Mouse (Mus musculus) limb, embryonic 13.5 days (tissue): ENCODE results near the gene Agap2. TPM values are rescaled to one million over a fixed set of nuclear protein-coding genes. Genes with fewer than 3 reads are reported as not detected.

Experiments used
- ATAC-seq: fragments of 200-750 bp; cut with Nextera tagmentation; 2 replicates; pipeline ENCODE4 v1.8.0; 2017; ENCODE audit warnings: low read depth, moderate number of reproducible peaks, moderate TSS enrichment; ENCODE audit not compliant: low FRiP score
- H3K27ac ChIP-seq: fragments of 300-500 bp; sonication (generic); 2 replicates; pipeline ENCODE4 v1.5.1; 2015; ENCODE audit warnings: inconsistent platforms, mild to moderate bottlenecking, moderate library complexity
- H3K27me3 ChIP-seq: fragments of 300-500 bp; sonication (generic); 2 replicates; pipeline ENCODE4 v1.6.1; 2015; ENCODE audit warnings: mild to moderate bottlenecking, inconsistent platforms
- H3K36me3 ChIP-seq: fragments of 300-500 bp; sonication (generic); 2 replicates; pipeline ENCODE4 v1.6.1; 2015; ENCODE audit warnings: inconsistent platforms, mild to moderate bottlenecking, moderate library complexity
- H3K4me1 ChIP-seq: fragments of 300-500 bp; sonication (generic); 2 replicates; pipeline ENCODE4 v1.6.1; 2015; ENCODE audit warnings: inconsistent platforms
- H3K4me2 ChIP-seq: fragments of 300-500 bp; sonication (generic); replicated peaks from 2 replicates; pipeline ENCODE4 v1.6.1; 2015; ENCODE audit warnings: inconsistent platforms, mild to moderate bottlenecking, moderate library complexity
- H3K4me3 ChIP-seq: fragments of 300-500 bp; sonication (generic); 2 replicates; pipeline ENCODE4 v1.5.1; 2015; ENCODE audit warnings: moderate library complexity, mild to moderate bottlenecking, inconsistent platforms
- H3K9ac ChIP-seq: fragments of 300-500 bp; sonication (generic); 2 replicates; pipeline ENCODE4 v1.6.1; 2015; ENCODE audit warnings: mild to moderate bottlenecking, inconsistent platforms
- H3K9me3 ChIP-seq: fragments of 300-500 bp; sonication (generic); 2 replicates; pipeline ENCODE4 v1.6.1; 2016; ENCODE audit warnings: inconsistent platforms
- WGBS: fragments of 180-500 bp; shearing (Covaris S2); methylation state at CpG from one replicate; pipeline ENCODE4 v1.1.7; 2015; 5-methylcytosine and 5-hydroxymethylcytosine counted together
- polyA plus RNA-seq: library from polyadenylated mRNA; unstranded; fragments of >200 nt; fragmentation: Nextera tagmentation; extraction: Ambion mirVana; gene quantifications from 2 replicates; pipeline ENCODE4 v1.2.1, GENCODE M21; 2015

The Agap2 gene
- polyA plus RNA-seq, 1 experiment from 2014 or later, result 0.29 TPM

GRCm38 (mm10) chr10:127099868-127100267 lies 24.8 kb downstream of the Agap2 start:
- ATAC-seq, result no peak
- Histone ChIP-seq H3K27ac (no peak overlapping the region), H3K4me1 (no peaks in the 10 kb centered on the region), H3K4me2 (no peak overlapping the region), H3K9me3 (no peaks in the 10 kb centered on the region), H3K27me3 (no peaks in the 10 kb centered on the region), H3K36me3 (peaks cover 57% of the 10 kb centered on the region), H3K9ac (no peak overlapping the region), H3K4me3 (no peak overlapping the region)
- WGBS, result 92% methylated on average over 15 of the region's 15 CpGs

- Histone ChIP-seq H3K4me1 (no peaks in the 10 kb centered on the region), H3K9me3 (no peaks in the 10 kb centered on the region), H3K27me3 (no peaks in the 10 kb centered on the region), H3K27ac (no peak overlapping the region), H3K4me2 (no peak overlapping the region), H3K4me3 (no peak overlapping the region), H3K36me3 (peaks cover 52% of the 10 kb centered on the region), H3K9ac (no peak overlapping the region)
- no peak for ATAC-seq
- WGBS, result 84% methylated on average over 8 of the region's 8 CpGs
Measured at GRCm38 (mm10) chr10:127100414-127100813, 25.3 kb downstream of the Agap2 start.

GRCm38 (mm10) chr10:127101151-127101550 lies 26.1 kb downstream of the Agap2 start:
- Histone ChIP-seq H3K36me3 (peaks cover 44% of the 10 kb centered on the region), H3K4me1 (no peaks in the 10 kb centered on the region), H3K27me3 (no peaks in the 10 kb centered on the region), H3K4me3 (no peak overlapping the region), H3K9ac (no peak overlapping the region), H3K27ac (no peak overlapping the region), H3K9me3 (no peaks in the 10 kb centered on the region), H3K4me2 (no peak overlapping the region)
- no peak for ATAC-seq
- WGBS, result 86% methylated on average over 6 of the region's 6 CpGs

- peaks cover 30% of the 10 kb centered on the region for H3K36me3 ChIP-seq
- ATAC-seq, result no peak
- H3K9me3 ChIP-seq, result no peaks in the 10 kb centered on the region
- H3K4me1 ChIP-seq, result no peaks in the 10 kb centered on the region
- no peak overlapping the region for H3K27ac ChIP-seq
- H3K4me3 ChIP-seq, result no peak overlapping the region
- WGBS, result 80% methylated on average over 7 of the region's 7 CpGs
- no peaks in the 10 kb centered on the region for H3K27me3 ChIP-seq
- H3K9ac ChIP-seq, result no peak overlapping the region
- no peak overlapping the region for H3K4me2 ChIP-seq
Measured at GRCm38 (mm10) chr10:127103631-127104030, 28.5 kb downstream of the Agap2 start.

- 84% methylated on average over 16 of the region's 16 CpGs for WGBS
- peaks cover 17% of the 10 kb centered on the region for H3K36me3 ChIP-seq
Measured at GRCm38 (mm10) chr10:127107563-127108261, 32.6 kb downstream of the Agap2 start.

GRCm38 (mm10) chr10:127108262-127108583 lies 33.1 kb downstream of the Agap2 start:
- no peak overlapping the region for H3K4me3 ChIP-seq
- no peak overlapping the region for H3K9ac ChIP-seq
- no peak for ATAC-seq
- H3K27ac ChIP-seq, result no peak overlapping the region
- no peak overlapping the region for H3K4me2 ChIP-seq
- 77% methylated on average over 3 of the region's 3 CpGs for WGBS
- no peaks in the 10 kb centered on the region for H3K4me1 ChIP-seq
- H3K27me3 ChIP-seq, result no peaks in the 10 kb centered on the region
- no peaks in the 10 kb centered on the region for H3K9me3 ChIP-seq
- H3K36me3 ChIP-seq, result peaks cover 22% of the 10 kb centered on the region

More at GRCm38 (mm10) chr10:127107563-127108261, 32.6 kb downstream of the Agap2 start:
- Histone ChIP-seq H3K4me2 (no peak overlapping the region), H3K9ac (no peak overlapping the region), H3K27me3 (no peaks in the 10 kb centered on the region), H3K27ac (no peak overlapping the region), H3K9me3 (no peaks in the 10 kb centered on the region), H3K4me1 (no peaks in the 10 kb centered on the region), H3K4me3 (no peak overlapping the region)
- no peak for ATAC-seq

- WGBS, result 89% methylated on average over 15 of the region's 15 CpGs
- Histone ChIP-seq H3K4me1 (no peaks in the 10 kb centered on the region), H3K4me3 (no peak overlapping the region)
Measured at GRCm38 (mm10) chr10:127111001-127111887, 36.2 kb downstream of the Agap2 start.

GRCm38 (mm10) chr10:127114408-127114807 lies 39.3 kb downstream of the Agap2 start:
- H3K27me3 ChIP-seq, result no peaks in the 10 kb centered on the region
- no peaks in the 10 kb centered on the region for H3K9me3 ChIP-seq
- H3K4me3 ChIP-seq, result no peak overlapping the region
- H3K9ac ChIP-seq, result no peak overlapping the region
- ATAC-seq, result no peak
- H3K4me1 ChIP-seq, result no peaks in the 10 kb centered on the region
- 88% methylated on average over 11 of the region's 11 CpGs for WGBS
- H3K27ac ChIP-seq, result no peak overlapping the region
- peaks cover 58% of the 10 kb centered on the region for H3K36me3 ChIP-seq
- no peak overlapping the region for H3K4me2 ChIP-seq

More at GRCm38 (mm10) chr10:127111001-127111887, 36.2 kb downstream of the Agap2 start:
- no peak overlapping the region for H3K9ac ChIP-seq
- H3K27ac ChIP-seq, result no peak overlapping the region
- ATAC-seq, result no peak
- no peaks in the 10 kb centered on the region for H3K9me3 ChIP-seq
- H3K27me3 ChIP-seq, result no peaks in the 10 kb centered on the region
- H3K4me2 ChIP-seq, result no peak overlapping the region
- peaks cover 43% of the 10 kb centered on the region for H3K36me3 ChIP-seq

- Histone ChIP-seq H3K4me2 (no peak overlapping the region), H3K4me1 (peaks cover 3% of the 10 kb centered on the region; the same call in 1 of the 2 replicates), H3K27ac (no peak overlapping the region), H3K36me3 (peaks cover 60% of the 10 kb centered on the region), H3K9ac (no peak overlapping the region), H3K27me3 (no peaks in the 10 kb centered on the region), H3K9me3 (no peaks in the 10 kb centered on the region), H3K4me3 (no peak overlapping the region)
- no peak for ATAC-seq
- 85% methylated on average over 2 of the region's 2 CpGs for WGBS
Measured at GRCm38 (mm10) chr10:127115068-127115467, 40.0 kb downstream of the Agap2 start.

- H3K4me3 ChIP-seq, result no peak overlapping the region
- H3K27ac ChIP-seq, result no peak overlapping the region
- no peaks in the 10 kb centered on the region for H3K27me3 ChIP-seq
- WGBS, result 93% methylated on average over 11 of the region's 11 CpGs
- H3K9ac ChIP-seq, result no peak overlapping the region
- no peak for ATAC-seq
- H3K4me1 ChIP-seq, result peaks cover 18% of the 10 kb centered on the region
- H3K4me2 ChIP-seq, result no peak overlapping the region
- no peaks in the 10 kb centered on the region for H3K9me3 ChIP-seq
- H3K36me3 ChIP-seq, result peaks cover 47% of the 10 kb centered on the region
Measured at GRCm38 (mm10) chr10:127118470-127118869, 43.4 kb downstream of the Agap2 start.

- no peak for ATAC-seq
- no peaks in the 10 kb centered on the region for H3K27me3 ChIP-seq
- peaks cover 47% of the 10 kb centered on the region for H3K36me3 ChIP-seq
- no peak overlapping the region for H3K27ac ChIP-seq
- H3K9ac ChIP-seq, result no peak overlapping the region
- H3K4me3 ChIP-seq, result no peak overlapping the region
- no peak overlapping the region for H3K4me2 ChIP-seq
- no peaks in the 10 kb centered on the region for H3K9me3 ChIP-seq
- H3K4me1 ChIP-seq, result peaks cover 18% of the 10 kb centered on the region
- WGBS, result 90% methylated on average over 10 of the region's 10 CpGs
Measured at GRCm38 (mm10) chr10:127119229-127119628, 44.1 kb downstream of the Agap2 start.

- H3K4me1 ChIP-seq, result peaks cover 18% of the 10 kb centered on the region
- peak overlapping the region; percentile 98 for H3K4me2 ChIP-seq
- H3K9me3 ChIP-seq, result no peaks in the 10 kb centered on the region
- peak; percentile 12; the same call in 1 of the 2 replicates for ATAC-seq
- H3K36me3 ChIP-seq, result peaks cover 35% of the 10 kb centered on the region
- H3K27me3 ChIP-seq, result no peaks in the 10 kb centered on the region
- peak overlapping the region; percentile 83 for H3K4me3 ChIP-seq
- H3K9ac ChIP-seq, result peak overlapping the region; percentile 80
- 5% methylated on average over 34 of the region's 34 CpGs for WGBS
- H3K27ac ChIP-seq, result no peak overlapping the region
Measured at GRCm38 (mm10) chr10:127120301-127121065, 45.4 kb downstream of the Agap2 start.
